Mouse (Mus musculus) kidney, adult 9 months (tissue): ENCODE measurements at regions not wholly inside any gene's neighbourhood (a gene's known extent, or its start where the extent isn't known, plus 50 kb on each side); places are given as distances from the start of the nearest gene placed in this dataset.
A peak's percentile ranks its signal among the peaks of the same experiment; 100 is the strongest.

Experiments used
- DNase-seq: peaks from one replicate; pipeline ENCODE4 v3.0.0; 2022

- peak; percentile 69 for DNase-seq
Observed at GRCm38 (mm10) chr2:80998296-80998695, 381.3 kb downstream of the Nup35 start.

- no peak for DNase-seq
Observed at GRCm38 (mm10) chr2:81007071-81007470, 390.0 kb downstream of the Nup35 start.

- no peak for DNase-seq
Observed at GRCm38 (mm10) chr2:81023620-81024019, 406.6 kb downstream of the Nup35 start.
